Mouse (Mus musculus) frontal cortex, adult (tissue): ENCODE data around the gene Nme3.

ENCODE experiments used
- ATAC-seq: cut with Nextera tagmentation; 2 replicates; pipeline ENCODE4 v1.9.2; 2017; ENCODE audit warnings: mild to moderate bottlenecking, moderate library complexity, mixed read lengths; ENCODE audit not compliant: low TSS enrichment

Nme3 gene

DNA sequence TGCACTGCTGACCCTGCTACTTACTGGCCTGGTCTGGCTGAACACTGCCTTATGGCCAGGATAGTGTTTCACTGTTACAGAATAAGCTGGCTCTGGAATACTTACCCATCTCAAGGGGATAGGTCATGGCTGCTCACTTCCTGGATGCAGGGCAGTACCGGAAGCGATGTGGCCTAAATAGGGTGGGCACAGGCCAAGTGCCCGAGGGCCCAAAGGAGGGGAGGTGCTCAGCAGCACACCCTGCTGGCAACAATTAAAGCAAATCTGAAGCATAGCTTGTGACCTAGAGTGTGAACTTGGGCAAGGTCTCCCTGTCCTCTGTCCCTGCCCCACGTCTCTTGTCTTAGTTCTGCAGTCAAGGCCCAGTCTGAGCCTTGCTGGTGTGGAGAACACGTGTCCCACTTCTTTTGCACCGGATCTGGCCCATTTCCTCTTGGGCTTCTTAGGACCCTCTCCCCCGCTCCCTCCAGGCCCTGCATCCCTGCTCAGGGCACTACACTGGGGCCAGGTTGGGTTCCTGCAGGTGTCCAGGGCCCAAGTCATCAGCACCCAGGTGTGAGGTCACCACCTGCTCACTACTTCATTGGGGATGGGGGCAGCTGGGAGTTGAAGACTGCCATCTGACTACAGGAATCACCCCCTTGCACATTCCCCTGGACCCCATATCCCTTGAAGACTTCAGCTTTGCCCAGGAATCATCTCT lies 14.4 kb upstream of the Nme3 start:
- ATAC-seq, result no peak

GRCm38 (mm10) chr17:24884391-24884790 lies 11.9 kb upstream of the Nme3 start:
- no peak for ATAC-seq

DNA sequence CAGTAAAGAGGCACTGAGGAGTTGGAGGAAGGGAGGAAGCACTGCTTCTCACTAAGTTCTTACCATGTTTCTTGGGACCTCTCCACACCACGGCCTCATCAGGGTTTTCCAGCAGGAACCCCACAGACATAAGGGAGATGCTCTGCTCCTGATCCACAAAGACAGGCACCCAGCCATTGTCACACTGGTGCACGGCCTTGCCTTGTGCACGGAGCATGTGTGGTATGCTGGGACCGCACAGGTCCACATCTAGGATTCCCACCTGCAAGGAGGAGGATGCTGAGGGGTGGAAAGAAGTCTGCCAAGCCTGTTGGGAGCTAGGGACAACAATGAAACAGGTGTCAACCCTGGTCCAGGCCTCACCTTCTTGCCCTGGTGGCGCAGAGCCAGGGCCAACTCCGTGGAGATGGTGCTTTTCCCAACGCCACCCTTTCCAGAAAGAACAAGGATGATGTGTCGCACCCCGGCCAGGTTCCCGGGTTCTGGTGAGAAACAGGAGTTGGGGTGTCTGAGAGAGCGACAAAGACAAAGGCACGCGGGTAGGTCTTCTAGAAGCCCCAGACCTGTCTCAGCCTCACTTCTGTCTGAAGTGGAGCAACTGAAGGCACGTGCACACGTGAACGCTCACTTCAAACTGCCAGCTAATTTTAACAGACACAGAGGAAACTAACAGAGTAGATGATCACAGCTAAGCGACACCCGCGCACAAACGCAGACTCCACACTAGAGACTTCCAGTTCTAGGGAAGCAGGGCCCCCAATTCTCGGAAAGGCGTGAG lies 10.8 kb upstream of the Nme3 start:
- no peak for ATAC-seq

- ATAC-seq, result peak; percentile 86
These were observed 10.0 kb upstream of the Nme3 start, which contains the start of the genes Nubp2 and Spsb3 for GRCm38 (mm10) chr17:24886134-24886931. Gene Nubp2, minus strand, starts transcription at chr17:24886349. Gene Spsb3, plus strand, starts transcription at chr17:24886643.

DNA sequence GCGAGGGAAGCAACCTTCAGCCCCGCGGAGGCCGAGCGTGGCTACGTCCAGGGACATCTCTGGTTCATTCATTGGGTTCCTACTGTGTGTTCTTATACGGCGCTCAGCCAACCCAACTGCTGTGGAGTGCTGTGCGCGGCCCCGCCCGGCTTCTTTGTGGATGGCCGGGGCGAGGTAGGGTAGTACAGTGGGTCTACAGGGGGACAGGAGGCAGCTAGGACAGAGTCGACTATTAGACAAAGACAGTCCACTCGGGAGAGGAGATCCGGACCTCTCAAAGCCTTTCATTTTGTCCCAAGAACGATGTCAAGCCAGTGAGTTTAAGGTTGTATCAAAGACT lies 9.4 kb upstream of the Nme3 start:
- no peak for ATAC-seq

- ATAC-seq, result no peak
These were observed 8.8 kb upstream of the Nme3 start for GRCm38 (mm10) chr17:24887291-24888080.

- ATAC-seq, result no peak
These were observed 7.4 kb upstream of the Nme3 start for GRCm38 (mm10) chr17:24888862-24889261.

DNA sequence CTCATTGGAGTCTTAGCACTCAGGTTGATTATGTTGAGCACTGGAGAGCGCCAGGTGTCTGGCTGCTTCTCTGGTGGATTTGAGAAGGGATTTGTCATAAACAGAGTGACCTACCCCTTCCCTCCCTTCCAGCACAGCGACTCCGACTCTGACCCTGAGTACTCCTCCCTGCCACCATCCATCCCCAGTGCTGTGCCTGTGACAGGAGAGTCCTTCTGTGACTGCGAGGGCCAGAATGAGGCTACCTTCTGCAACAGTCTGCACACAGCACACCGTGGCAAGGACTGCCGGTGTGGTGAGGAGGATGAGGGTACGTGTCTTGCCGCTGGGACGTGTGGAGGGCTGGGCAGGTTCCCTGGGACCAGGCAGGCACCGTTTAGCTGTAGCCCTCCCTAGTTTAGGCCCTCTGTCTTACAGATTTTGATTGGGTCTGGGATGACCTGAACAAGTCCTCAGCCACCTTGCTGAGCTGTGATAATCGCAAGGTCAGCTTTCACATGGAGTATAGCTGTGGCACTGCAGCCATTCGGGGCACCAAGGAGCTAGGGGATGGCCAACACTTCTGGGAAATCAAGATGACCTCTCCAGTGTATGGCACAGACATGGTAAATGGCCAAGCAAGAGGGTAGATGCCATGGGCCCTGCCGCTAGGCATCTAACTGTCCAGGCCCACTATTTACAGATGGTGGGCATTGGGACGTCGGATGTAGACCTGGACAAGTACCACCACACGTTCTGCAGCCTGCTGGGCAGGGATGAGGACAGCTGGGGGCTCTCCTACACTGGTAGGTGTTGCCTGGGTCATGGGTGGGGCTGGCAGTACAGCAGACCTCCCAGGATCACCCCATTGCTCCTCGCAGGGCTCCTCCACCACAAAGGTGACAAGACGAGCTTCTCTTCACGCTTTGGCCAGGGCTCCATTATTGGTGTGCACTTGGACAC lies 5.9 kb upstream of the Nme3 start:
- ATAC-seq, result no peak

- no peak for ATAC-seq
These were observed 5.0 kb upstream of the Nme3 start for GRCm38 (mm10) chr17:24891321-24891720.

- no peak for ATAC-seq
These were observed 3.5 kb upstream of the Nme3 start for GRCm38 (mm10) chr17:24892785-24893184.

GRCm38 (mm10) chr17:24893276-24893675 lies 3.0 kb upstream of the Nme3 start:
- no peak for ATAC-seq

DNA sequence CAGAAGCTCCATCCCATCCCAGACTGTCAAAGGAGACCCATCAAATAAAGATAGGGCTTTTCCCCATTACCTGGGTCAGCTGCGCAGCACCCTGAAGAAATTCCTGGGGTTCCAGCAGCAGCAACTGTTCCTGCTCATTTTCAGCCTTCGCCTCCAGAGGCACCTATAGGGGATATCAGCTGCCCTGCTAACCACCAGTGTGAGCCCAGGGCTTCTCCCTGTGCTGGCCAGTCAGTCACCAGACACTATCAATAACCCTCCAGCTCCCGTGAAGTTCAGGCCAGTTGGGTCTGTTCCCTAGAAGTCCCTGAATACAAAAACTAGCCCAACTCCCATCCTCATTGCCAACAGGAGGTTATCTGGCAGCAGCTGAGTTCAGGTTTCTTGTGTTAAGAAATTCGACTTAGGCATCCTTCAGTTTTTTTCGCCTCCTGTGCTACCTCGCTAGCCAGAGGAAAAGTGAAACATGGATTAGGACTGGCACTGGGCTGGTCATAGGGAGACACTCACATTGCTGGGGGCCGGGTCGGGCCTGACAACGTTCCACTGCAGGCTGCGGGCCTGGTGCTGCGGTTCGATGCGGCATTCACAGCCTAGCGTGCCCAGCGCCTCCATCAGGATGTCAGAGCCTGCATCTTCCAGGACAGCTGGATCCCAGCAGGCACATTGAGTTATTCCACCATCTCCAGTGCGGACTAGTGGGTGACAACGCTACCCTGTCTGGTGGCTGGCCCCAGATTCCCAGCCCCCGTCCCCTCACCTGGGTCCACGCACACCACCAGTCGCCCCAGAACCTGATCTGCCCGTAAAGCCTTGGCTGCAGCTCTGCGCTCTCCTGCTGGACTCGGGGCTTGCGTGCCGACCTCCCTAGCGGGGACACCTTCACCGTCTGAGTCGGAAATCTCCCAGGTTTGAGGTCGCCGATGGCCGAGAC lies 2.0 kb upstream of the Nme3 start:
- no peak for ATAC-seq

DNA sequence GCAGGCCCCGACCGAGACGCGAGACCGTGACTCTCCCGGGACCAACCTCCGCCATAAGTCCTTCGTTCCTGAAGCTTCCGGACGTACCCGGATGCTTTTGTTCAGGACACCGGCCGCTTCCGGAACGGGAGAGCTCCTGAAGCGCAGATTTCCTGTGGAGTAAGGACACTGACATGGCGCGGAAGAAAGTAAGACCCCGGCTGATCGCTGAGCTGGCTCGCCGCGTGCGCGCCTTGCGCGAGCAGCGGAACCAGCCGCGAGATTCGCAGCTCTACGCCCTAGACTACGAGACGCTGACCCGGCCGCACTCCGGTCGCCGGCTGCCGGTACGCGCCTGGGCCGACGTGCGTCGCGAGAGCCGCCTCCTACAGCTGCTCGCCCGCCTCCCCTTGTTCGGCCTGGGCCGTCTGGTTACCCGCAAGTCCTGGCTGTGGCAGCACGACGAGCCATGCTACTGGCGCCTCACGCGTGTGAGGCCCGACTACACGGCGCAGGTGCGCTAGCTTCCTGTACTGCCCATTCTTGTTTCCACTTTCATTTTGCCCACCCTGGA lies 1.2 kb upstream of the Nme3 start, which contains the start of the genes Eme2 and Mrps34:
Eme2 (minus strand) TSS at position 93 of the 553 bp plus-strand sequence.
Mrps34 (plus strand) TSS at position 122 of the 553 bp plus-strand sequence.
- peak; percentile 44 for ATAC-seq

DNA sequence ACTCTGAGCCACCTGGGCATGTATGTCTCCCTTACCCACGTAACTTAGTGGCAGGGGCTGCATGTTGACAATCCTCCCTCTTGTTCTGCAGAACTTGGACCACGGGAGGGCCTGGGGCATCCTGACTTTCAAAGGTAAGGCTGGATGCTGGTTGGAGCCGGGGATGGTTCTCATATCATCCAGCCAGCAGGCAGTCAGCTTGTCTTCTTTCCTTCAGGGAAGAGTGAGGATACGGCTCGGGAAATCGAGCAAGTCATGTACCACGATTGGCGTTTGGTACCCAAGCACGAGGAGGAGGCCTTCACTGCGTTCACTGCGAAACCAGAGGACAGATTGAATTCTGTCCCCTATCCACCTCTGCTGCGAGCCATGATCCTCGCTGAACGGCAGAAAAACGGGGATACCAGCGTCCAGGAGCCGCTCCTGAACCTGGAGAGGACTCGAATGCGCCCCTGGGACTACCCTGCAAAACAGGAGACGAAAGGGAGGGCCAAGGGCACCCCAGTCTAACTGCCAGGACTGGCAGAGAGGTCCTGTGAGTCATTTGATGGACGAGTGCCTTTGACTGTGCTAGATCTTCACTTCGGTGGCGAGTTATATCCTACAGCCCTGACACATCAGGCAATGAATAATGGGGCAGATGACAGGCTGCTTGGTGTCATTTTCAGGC lies 594 bp upstream of the Nme3 start:
- ATAC-seq, result no peak

DNA sequence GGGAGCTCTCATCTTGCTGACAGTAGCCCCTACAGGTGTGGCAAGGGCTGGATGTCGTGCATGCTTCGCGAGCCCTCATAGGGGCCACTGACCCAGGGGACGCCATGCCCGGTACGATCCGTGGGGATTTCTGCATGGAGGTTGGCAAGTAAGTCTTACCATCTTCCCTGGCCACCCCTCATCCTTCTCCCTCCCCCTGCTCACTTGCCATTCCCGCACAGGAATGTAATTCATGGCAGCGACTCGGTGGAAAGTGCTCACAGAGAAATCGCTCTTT lies 631 bp downstream of the Nme3 start:
- ATAC-seq, result no peak

DNA sequence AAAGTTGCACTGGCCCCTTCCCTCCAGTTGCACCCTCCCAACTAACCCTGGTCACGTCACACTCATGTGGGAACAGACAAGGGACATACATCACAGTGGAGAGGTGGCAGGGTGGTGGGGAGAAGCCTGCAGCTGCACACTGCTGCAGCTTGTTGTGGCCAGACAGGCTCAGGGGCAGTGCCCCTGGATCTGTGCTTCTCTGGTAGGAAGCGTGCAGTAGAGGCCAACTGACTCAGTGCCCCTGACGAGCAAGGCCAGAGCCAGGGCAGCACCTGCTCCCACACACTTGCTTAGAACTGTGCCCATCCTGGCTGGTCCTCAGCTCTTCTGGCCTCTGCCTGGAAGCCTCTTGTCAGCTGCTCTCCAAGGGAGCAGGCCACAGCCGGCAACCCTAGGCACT lies 1.3 kb downstream of the Nme3 start:
- no peak for ATAC-seq

DNA sequence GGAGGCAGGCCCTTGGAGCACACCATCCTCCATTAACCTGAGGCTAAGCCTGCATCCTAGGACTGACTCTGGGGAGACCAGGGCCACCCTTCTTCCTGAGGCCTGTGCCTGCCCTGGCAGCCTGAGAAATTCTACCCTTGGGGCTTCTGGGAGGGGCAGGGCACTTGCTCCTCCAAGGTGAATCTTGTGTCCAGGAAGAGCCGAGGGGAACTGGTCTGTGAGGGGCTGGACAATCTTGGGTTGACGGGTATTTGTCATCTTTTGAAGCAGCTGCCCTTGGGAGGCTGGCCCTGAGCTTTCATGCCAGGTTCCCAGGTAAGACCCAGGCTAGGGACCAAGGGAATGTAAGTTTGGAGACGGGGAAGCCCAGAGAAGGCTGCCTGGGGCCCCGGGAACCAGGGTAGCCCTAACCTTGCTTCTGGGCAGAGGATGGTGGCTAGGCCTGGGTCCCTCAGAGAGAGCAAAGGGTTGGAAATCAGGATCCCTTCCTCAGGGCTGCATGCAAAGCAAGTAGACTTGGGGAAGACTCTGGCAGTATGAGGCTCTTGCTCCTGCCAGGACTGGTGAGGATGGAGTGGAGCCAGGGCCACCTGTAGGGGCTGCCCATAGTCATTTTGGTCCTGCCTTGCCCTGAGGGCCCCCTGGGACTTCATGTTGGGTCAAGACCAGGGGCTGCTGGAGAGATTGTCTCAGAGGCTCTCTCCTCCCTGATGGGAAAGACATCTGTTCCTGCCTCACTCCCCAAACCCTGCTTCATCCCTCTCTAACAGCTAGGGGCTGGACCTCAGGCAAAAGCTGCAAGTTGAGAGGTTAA lies 1.9 kb downstream of the Nme3 start:
- no peak for ATAC-seq

DNA sequence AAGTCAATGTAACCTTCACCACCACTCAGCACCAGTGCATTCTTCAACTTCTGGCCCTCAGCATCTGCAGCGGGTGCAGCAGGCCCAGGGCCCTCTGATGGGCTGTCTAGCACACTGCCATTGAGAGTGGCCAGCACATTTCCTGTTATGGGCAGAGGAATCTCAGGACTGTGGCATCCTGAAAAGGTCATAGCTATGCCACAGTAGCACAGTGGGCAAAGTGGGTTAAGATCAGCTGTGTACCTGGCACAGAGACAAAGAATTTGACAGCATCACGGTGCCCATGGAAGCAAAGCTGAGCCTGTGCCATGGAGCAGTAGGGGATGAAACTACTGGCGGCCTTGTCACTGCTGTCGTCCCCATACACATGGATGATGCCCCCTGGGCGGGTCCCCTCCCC lies 2.9 kb downstream of the Nme3 start:
- no peak for ATAC-seq
